Mouse (Mus musculus) T-helper 2 cell (primary cell): ENCODE data around the gene Tfdp1.

ENCODE experiments used
- in situ Hi-C: fragments of 300-600 bp; cut with MboI, MseI; formaldehyde crosslinking; loops from one replicate; pipeline ENCODE4 v1.15.1; 2025; ENCODE audit warnings: high pct_unique_total_duplicates

Tfdp1 gene

GRCm38 (mm10) chr8:13413823-13414390, 75.4 kb downstream of the Tfdp1 start:
- in situ Hi-C loops = loop anchor here (5.0 kb wide), 1 partner anchor 48 kb away; no protein-coding TSS in a partner anchor

DNA sequence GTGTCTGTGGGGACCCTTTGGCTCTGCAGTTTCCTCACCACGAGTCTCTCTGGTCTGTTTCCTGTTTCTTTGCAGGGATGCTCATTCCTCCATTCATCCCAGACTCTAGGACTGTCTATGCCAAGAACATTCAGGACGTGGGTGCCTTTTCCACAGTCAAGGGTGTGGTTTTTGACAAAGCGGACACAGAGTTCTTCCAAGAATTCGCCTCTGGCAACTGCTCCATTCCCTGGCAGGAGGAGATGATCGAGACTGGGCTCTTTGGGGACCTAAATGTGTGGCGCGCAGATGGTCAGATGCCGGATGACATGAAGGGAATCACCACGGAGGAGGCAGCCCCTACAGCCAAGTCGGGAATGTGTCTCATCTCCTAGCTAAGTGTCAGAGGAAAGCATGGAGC, 77.3 kb downstream of the Tfdp1 start:
- in situ Hi-C loops = no loop called here

GRCm38 (mm10) chr8:13419111-13419639, 80.6 kb downstream of the Tfdp1 start:
- in situ Hi-C loops = no loop called here

DNA sequence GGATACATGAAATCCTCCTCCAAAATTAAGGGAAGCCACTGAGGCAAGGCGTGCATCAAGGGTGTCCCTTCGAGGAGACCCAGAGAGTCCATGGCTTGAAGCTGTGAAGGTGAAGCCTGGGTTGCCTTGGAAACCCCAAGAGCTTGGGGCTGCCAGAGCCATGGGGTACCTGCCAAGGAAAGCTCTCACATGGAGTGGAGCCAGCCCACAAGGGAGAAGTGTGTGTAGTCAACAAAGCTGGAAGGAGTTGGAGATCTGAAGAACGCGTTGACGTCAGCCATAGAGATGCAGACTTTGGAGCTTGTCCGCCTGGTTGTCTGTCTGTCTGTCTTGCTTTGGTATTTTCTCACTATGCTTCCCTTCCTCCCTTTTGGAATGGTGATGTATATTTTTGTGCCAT, 82.4 kb downstream of the Tfdp1 start:
- in situ Hi-C loops = no loop called here

GRCm38 (mm10) chr8:13427351-13427750, 88.8 kb downstream of the Tfdp1 start:
- in situ Hi-C loops = no loop called here
